Mouse (Mus musculus) midbrain, embryonic 16.5 days (tissue): ENCODE results near the gene Evpl. TPM values are rescaled to one million over a fixed set of nuclear protein-coding genes. Genes with fewer than 3 reads are reported as not detected.

Experiments
- ATAC-seq: fragments of 200-750 bp; cut with Nextera tagmentation; 2 replicates; pipeline ENCODE4 v1.8.0; 2017; ENCODE audit warnings: moderate TSS enrichment
- H3K27ac ChIP-seq: fragments of 300-500 bp; sonication (generic); 2 replicates; pipeline ENCODE4 v1.5.1; 2014; ENCODE audit warnings: mild to moderate bottlenecking, low read length, mixed read lengths
- H3K27me3 ChIP-seq: fragments of 300-500 bp; sonication (generic); 2 replicates; pipeline ENCODE4 v1.6.1; 2014; ENCODE audit warnings: low read depth, low read length, mixed read lengths; ENCODE audit not compliant: control insufficient read depth, insufficient read depth
- H3K36me3 ChIP-seq: fragments of 300-500 bp; sonication (generic); 2 replicates; pipeline ENCODE4 v1.6.1; 2014; ENCODE audit warnings: mild to moderate bottlenecking, low read length, moderate library complexity, mixed read lengths; ENCODE audit not compliant: control insufficient read depth, insufficient read depth
- H3K4me1 ChIP-seq: fragments of 300-500 bp; sonication (generic); 2 replicates; pipeline ENCODE4 v1.6.1; 2014; ENCODE audit warnings: mild to moderate bottlenecking, low read length, mixed read lengths; ENCODE audit not compliant: control insufficient read depth, insufficient read depth
- H3K4me2 ChIP-seq: fragments of 300-500 bp; sonication (generic); 2 replicates; pipeline ENCODE4 v1.6.1; 2014; ENCODE audit warnings: mild to moderate bottlenecking, low read length, mixed read lengths
- H3K4me3 ChIP-seq: fragments of 300-500 bp; sonication (generic); 2 replicates; pipeline ENCODE4 v1.5.1; 2014; ENCODE audit warnings: low read depth, mild to moderate bottlenecking, low read length, moderate library complexity, mixed read lengths
- H3K9ac ChIP-seq: fragments of 300-500 bp; sonication (generic); 2 replicates; pipeline ENCODE4 v1.6.1; 2014; ENCODE audit warnings: low read depth, low read length, mixed read lengths
- H3K9me3 ChIP-seq: fragments of 300-500 bp; sonication (generic); replicated peaks from 2 replicates; pipeline ENCODE4 v1.6.1; 2014; ENCODE audit warnings: mild to moderate bottlenecking, low read length, mixed read lengths; ENCODE audit not compliant: control insufficient read depth, poor library complexity, severe bottlenecking
- WGBS: fragments of 180-500 bp; shearing (Covaris S2); extraction: QIAGEN DNeasy Blood & Tissue Kit; methylation state at CpG from one replicate; pipeline ENCODE4 v1.1.7; 2014; 5-methylcytosine and 5-hydroxymethylcytosine counted together
- polyA plus RNA-seq: library from polyadenylated mRNA; unstranded; fragments of >200 nt; fragmentation: Nextera tagmentation; extraction: Ambion mirVana; gene quantifications from 2 replicates; pipeline ENCODE4 v1.2.1, GENCODE M21; 2015

Evpl gene
- polyA plus RNA-seq, 1 experiment from 2014 or later, result 1.3 TPM

- H3K4me2 ChIP-seq, result no peak overlapping the region
- H3K27me3 ChIP-seq, result no peaks in the 10 kb centered on the region
- no peaks in the 10 kb centered on the region for H3K4me1 ChIP-seq
- H3K36me3 ChIP-seq, result peaks cover 55% of the 10 kb centered on the region
- H3K27ac ChIP-seq, result no peak overlapping the region
- H3K9ac ChIP-seq, result no peak overlapping the region
- H3K4me3 ChIP-seq, result no peak overlapping the region
- no peak for ATAC-seq
- H3K9me3 ChIP-seq, result no peaks in the 10 kb centered on the region
- WGBS, result 92% methylated on average over 20 of the region's 20 CpGs
Observed at GRCm38 (mm10) chr11:116178411-116179121, 59.3 kb downstream of the Evpl start.

- H3K9ac ChIP-seq, result no peak overlapping the region
- no peak overlapping the region for H3K4me3 ChIP-seq
- no peaks in the 10 kb centered on the region for H3K9me3 ChIP-seq
- no peak for ATAC-seq
- no peak overlapping the region for H3K27ac ChIP-seq
- no peak overlapping the region for H3K4me2 ChIP-seq
- peaks cover 59% of the 10 kb centered on the region for H3K36me3 ChIP-seq
- 82% methylated on average over 7 of the region's 7 CpGs for WGBS
- H3K27me3 ChIP-seq, result no peaks in the 10 kb centered on the region
- no peaks in the 10 kb centered on the region for H3K4me1 ChIP-seq
Observed at GRCm38 (mm10) chr11:116176010-116176409, 61.9 kb downstream of the Evpl start.

- no peaks in the 10 kb centered on the region for H3K4me1 ChIP-seq
- H3K9me3 ChIP-seq, result no peaks in the 10 kb centered on the region
- no peaks in the 10 kb centered on the region for H3K27me3 ChIP-seq
- no peak overlapping the region for H3K4me3 ChIP-seq
- peaks cover 50% of the 10 kb centered on the region for H3K36me3 ChIP-seq
- no peak overlapping the region for H3K4me2 ChIP-seq
- ATAC-seq, result no peak
- 93% methylated on average over 22 of the region's 22 CpGs for WGBS
- H3K27ac ChIP-seq, result no peak overlapping the region
- no peak overlapping the region for H3K9ac ChIP-seq
Observed at GRCm38 (mm10) chr11:116174775-116175448, 63.0 kb downstream of the Evpl start.

- H3K27ac ChIP-seq, result no peak overlapping the region
- no peak overlapping the region for H3K9ac ChIP-seq
- ATAC-seq, result no peak
- 79% methylated on average over 2 of the region's 2 CpGs for WGBS
- H3K27me3 ChIP-seq, result no peaks in the 10 kb centered on the region
- peaks cover 4% of the 10 kb centered on the region for H3K4me1 ChIP-seq
- H3K4me2 ChIP-seq, result no peak overlapping the region
- H3K9me3 ChIP-seq, result no peaks in the 10 kb centered on the region
- peaks cover 32% of the 10 kb centered on the region for H3K36me3 ChIP-seq
- no peak overlapping the region for H3K4me3 ChIP-seq
Observed at GRCm38 (mm10) chr11:116171959-116172358, 65.9 kb downstream of the Evpl start.

Other genes with a start within 250 kb of the Evpl start
- 57.2 and 64.1 TPM in 2 replicates for gene Galk1, start 225.4 kb downstream of the Evpl start, polyA plus RNA-seq
- gene H3f3b, start 210.1 kb downstream of the Evpl start, polyA plus RNA-seq, result 2,051 and 2,173 TPM in 2 replicates
- 36.4 and 36.6 TPM in 2 replicates for gene Unk, start 207.8 kb downstream of the Evpl start, polyA plus RNA-seq
- 0.78 and 0.93 TPM in 2 replicates for gene Unc13d, start 160.1 kb downstream of the Evpl start, polyA plus RNA-seq
- gene Wbp2, start 151.1 kb downstream of the Evpl start, polyA plus RNA-seq, result 159 and 206 TPM in 2 replicates
- gene Trim47, start 110.9 kb downstream of the Evpl start, polyA plus RNA-seq, result 9.5 and 12.7 TPM in 2 replicates
- gene Trim65, start 106.9 kb downstream of the Evpl start, polyA plus RNA-seq, result 2.2 and 2.3 TPM in 2 replicates
- gene Mrpl38, start 99.2 kb downstream of the Evpl start, polyA plus RNA-seq, result 80.3 and 84.6 TPM in 2 replicates
- gene Fbf1, start 69.9 kb downstream of the Evpl start, polyA plus RNA-seq, result 69.4 and 77.1 TPM in 2 replicates
- 82.0 and 82.5 TPM in 2 replicates for gene Ten1, start 39.2 kb downstream of the Evpl start, polyA plus RNA-seq
- gene Acox1, start 39.0 kb downstream of the Evpl start, polyA plus RNA-seq, result 64.0 and 71.5 TPM in 2 replicates
- gene Srp68, start 36.1 kb upstream of the Evpl start, polyA plus RNA-seq, result 58.2 and 59.2 TPM in 2 replicates
- gene Galr2, start 42.9 kb upstream of the Evpl start, polyA plus RNA-seq, result 0.46 and 0.62 TPM in 2 replicates
- 122 and 127 TPM in 2 replicates for gene Exoc7, start 69.2 kb upstream of the Evpl start, polyA plus RNA-seq
- gene Foxj1, start 97.3 kb upstream of the Evpl start, polyA plus RNA-seq, result 12.1 and 13.6 TPM in 2 replicates
- gene Rnf157, start 175.0 kb upstream of the Evpl start, polyA plus RNA-seq, result 32.3 and 41.8 TPM in 2 replicates
- gene Ubald2, start 196.0 kb upstream of the Evpl start, polyA plus RNA-seq, result 36.2 and 36.3 TPM in 2 replicates
- gene Qrich2, start 228.2 kb upstream of the Evpl start, polyA plus RNA-seq, result 0.08 TPM in 1 of 2 replicates, not detected in the other